Mouse (Mus musculus) CH12.LX (cell line): ENCODE measurements around the gene Mrln. TPM values are rescaled to one million over a fixed set of nuclear protein-coding genes. Genes with fewer than 3 reads are reported as not detected.

ENCODE experiments used
- DNase-seq: peaks from one replicate; pipeline ENCODE4 v3.0.0-alpha.2; 2013; ENCODE audit errors: extremely low read depth
- H3K27ac ChIP-seq: 2 replicates; pipeline ENCODE4 v1.5.1; 2012; ENCODE audit warnings: low read depth, mild to moderate bottlenecking, control low read depth, moderate library complexity; ENCODE audit not compliant: insufficient read depth
- H3K27me3 ChIP-seq: replicated peaks from 2 replicates; pipeline ENCODE3; 2012; ENCODE audit warnings: inconsistent platforms
- H3K36me3 ChIP-seq, 2 experiments: replicated peaks in 1 of 2; 2 replicates each; pipeline versions ENCODE3 to v1.6.1; 2012; ENCODE audit warnings: inconsistent platforms in 1 of 2, low read length in 1 of 2, mild to moderate bottlenecking in 1 of 2, mixed read lengths in 1 of 2, moderate library complexity in 1 of 2; ENCODE audit not compliant: control insufficient read depth in 1 of 2, insufficient read depth in 1 of 2
- H3K4me1 ChIP-seq, 2 experiments: 2 replicates each; pipeline ENCODE4 v1.6.1; 2012; ENCODE audit warnings: inconsistent platforms in 1 of 2, moderate library complexity in 1 of 2; ENCODE audit not compliant: insufficient read depth in 2 of 2, control insufficient read depth in 1 of 2
- H3K4me2 ChIP-seq: 2 replicates; pipeline ENCODE4 v1.6.1; 2012; ENCODE audit warnings: low read depth, mild to moderate bottlenecking, control low read depth; ENCODE audit not compliant: poor library complexity, insufficient read depth, severe bottlenecking
- H3K4me3 ChIP-seq, 3 experiments: fragments of 150-350 bp in 1 of 3; sonication (generic) in 1 of 3; replicated peaks in 1 of 3; 2 replicates each; pipeline versions ENCODE3 to v1.5.1; 2011 to 2012; ENCODE audit warnings: low read depth in 2 of 3, low read length in 2 of 3, mild to moderate bottlenecking in 2 of 3, moderate library complexity in 2 of 3, control low read depth in 1 of 3, improper control_type of control experiment in 1 of 3, inconsistent platforms in 1 of 3, mixed read lengths in 1 of 3; ENCODE audit not compliant: poor library complexity in 1 of 3
- H3K79me2 ChIP-seq: replicated peaks from 2 replicates; pipeline ENCODE4 v1.6.1; 2012; ENCODE audit warnings: mild to moderate bottlenecking, moderate library complexity; ENCODE audit not compliant: control insufficient read depth, poor library complexity, insufficient read depth, severe bottlenecking; ENCODE audit errors: extremely low read depth
- H3K9ac ChIP-seq: 2 replicates; pipeline ENCODE4 v1.6.1; 2012; ENCODE audit warnings: low read depth, mild to moderate bottlenecking, control low read depth, moderate library complexity; ENCODE audit not compliant: insufficient read depth
- H3K9me3 ChIP-seq: replicated peaks from 2 replicates; pipeline ENCODE3; 2012; ENCODE audit warnings: low read length, inconsistent platforms, mixed read lengths
- BHLHE40 ChIP-seq: IDR thresholded peaks from 2 replicates; pipeline ENCODE4 v1.6.1; 2011; ENCODE audit warnings: mild to moderate bottlenecking, low read depth, low read length, improper control_type of control experiment
- CHD1 ChIP-seq: IDR thresholded peaks from 2 replicates; pipeline ENCODE4 v1.6.1; 2012; ENCODE audit warnings: low read depth, low read length, improper control_type of control experiment, inconsistent platforms
- CHD2 ChIP-seq: IDR thresholded peaks from 2 replicates; pipeline ENCODE4 v1.6.1; 2011; ENCODE audit warnings: low read length, improper control_type of control experiment
- ELF1 ChIP-seq: IDR thresholded peaks from 2 replicates; pipeline ENCODE4 v1.6.1; 2014; ENCODE audit warnings: low read depth, mild to moderate bottlenecking, inconsistent platforms, low read length, improper control_type of control experiment
- EP300 ChIP-seq: IDR thresholded peaks from 2 replicates; pipeline ENCODE4 v1.6.1; 2011; ENCODE audit warnings: low read length, improper control_type of control experiment
- ETS1 ChIP-seq: conservative IDR thresholded peaks from 2 replicates; pipeline ENCODE4 v1.6.1; 2012; ENCODE audit warnings: low read depth, mild to moderate bottlenecking, inconsistent platforms, low read length, improper control_type of control experiment, moderate library complexity
- HCFC1 ChIP-seq: IDR thresholded peaks from 2 replicates; pipeline ENCODE4 v1.6.1; 2012; ENCODE audit warnings: low read depth, mild to moderate bottlenecking, inconsistent platforms, low read length, improper control_type of control experiment
- JUND ChIP-seq: conservative IDR thresholded peaks from 2 replicates; pipeline ENCODE4 v1.6.1; 2011; ENCODE audit warnings: low read depth, low read length, improper control_type of control experiment
- KAT2A ChIP-seq: IDR thresholded peaks from 2 replicates; pipeline ENCODE4 v1.6.1; 2012; ENCODE audit warnings: low read length, improper control_type of control experiment, inconsistent platforms; ENCODE audit not compliant: insufficient replicate concordance
- MAFK ChIP-seq: IDR thresholded peaks from 2 replicates; pipeline ENCODE4 v1.6.1; 2011; ENCODE audit warnings: low read length, improper control_type of control experiment; ENCODE audit not compliant: insufficient replicate concordance
- MAX ChIP-seq: IDR thresholded peaks from 2 replicates; pipeline ENCODE4 v1.6.1; 2011; ENCODE audit warnings: low read length, improper control_type of control experiment
- MYC ChIP-seq: IDR thresholded peaks from 2 replicates; pipeline ENCODE4 v1.6.1; 2011; ENCODE audit warnings: low read depth, mild to moderate bottlenecking, improper control_type of control experiment, low read length
- POLR2AphosphoS2 ChIP-seq: IDR thresholded peaks from 2 replicates; pipeline ENCODE4 v1.6.1; 2011; ENCODE audit warnings: low read depth, low read length, improper control_type of control experiment
- RAD21 ChIP-seq: IDR thresholded peaks from 2 replicates; pipeline ENCODE4 v1.6.1; 2011; ENCODE audit warnings: low read depth, mild to moderate bottlenecking, low read length, improper control_type of control experiment, moderate library complexity
- RCOR1 ChIP-seq: conservative IDR thresholded peaks from 2 replicates; pipeline ENCODE4 v1.6.1; 2012; ENCODE audit warnings: low read depth, mild to moderate bottlenecking, inconsistent platforms, low read length, improper control_type of control experiment
- SIN3A ChIP-seq: IDR thresholded peaks from 2 replicates; pipeline ENCODE4 v1.6.1; 2012; ENCODE audit warnings: low read length, improper control_type of control experiment, inconsistent platforms
- UBTF ChIP-seq: IDR thresholded peaks from 2 replicates; pipeline ENCODE4 v1.6.1; 2012; ENCODE audit warnings: low read depth, mild to moderate bottlenecking, inconsistent platforms, low read length, improper control_type of control experiment, moderate library complexity
- USF1 ChIP-seq: IDR thresholded peaks from 2 replicates; pipeline ENCODE4 v1.6.1; 2014; ENCODE audit warnings: low read depth, mild to moderate bottlenecking, inconsistent platforms, low read length, improper control_type of control experiment
- ZMIZ1 ChIP-seq: IDR thresholded peaks from 2 replicates; pipeline ENCODE4 v1.6.1; 2012; ENCODE audit warnings: low read depth, mild to moderate bottlenecking, inconsistent platforms, low read length, improper control_type of control experiment
- ZNF384 ChIP-seq: IDR thresholded peaks from 2 replicates; pipeline ENCODE4 v1.6.1; 2012; ENCODE audit warnings: low read depth, low read length, improper control_type of control experiment, inconsistent platforms
- dilution Hi-C: fragments of 300-500 bp; cut with MboI; formaldehyde crosslinking; loops from 2 replicates; pipeline ENCODE4 v1.14.3; 2020; ENCODE audit warnings: low sequenced_read_pairs; ENCODE audit not compliant: extremely low pct_unique_long_range_greater_than_20kb, extremely low pct_ligation_motif_present
- in situ Hi-C: fragments of 300-500 bp; cut with MboI; formaldehyde crosslinking; loops from 3 replicates; pipeline ENCODE4 v1.14.3; 2019; ENCODE audit warnings: low sequenced_read_pairs, low pct_ligation_motif_present, low pct_unique_long_range_greater_than_20kb, mixed read lengths
- polyA plus RNA-seq: library from polyadenylated mRNA; unstranded; fragments of >175 nt; gene quantifications from 2 replicates; pipeline ENCODE4 v1.2.1, GENCODE M21; 2012; ENCODE audit warnings: low read depth; ENCODE audit not compliant: insufficient read length
- total RNA-seq, 2 experiments: library from RNA; depleted of rRNA; stranded (reverse); fragments of 300-350 nt in 1 of 2; fragments of >200 nt in 1 of 2; gene quantifications; 2 replicates each; pipeline ENCODE4 v1.2.3; 2012 to 2014

Gene Mrln
- total and polyA plus RNA-seq, 3 experiments = not detected

DNA sequence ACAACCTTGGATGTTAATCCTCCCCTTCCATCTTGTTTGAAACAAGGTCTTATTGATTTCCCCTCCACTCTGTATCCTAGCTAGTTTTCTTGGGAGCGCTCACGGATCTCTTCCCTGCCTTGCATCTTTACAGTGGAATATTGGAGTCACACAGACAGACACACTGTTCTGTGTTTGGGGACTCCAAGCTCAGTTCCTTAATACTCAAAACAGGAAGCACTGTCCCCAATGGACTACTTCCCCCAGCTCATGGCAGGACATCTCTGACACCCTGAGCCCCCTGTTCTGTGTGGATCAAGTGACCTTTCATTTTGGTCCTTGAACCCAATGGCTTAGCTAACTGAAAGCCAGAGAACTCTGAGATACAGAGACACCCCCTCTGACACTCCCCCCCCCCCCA, 6.9 kb upstream of the Mrln start:
- H3K9me3 ChIP-seq = no peaks in the 10 kb centered on the region
- H3K4me2 ChIP-seq = no peak overlapping the region
- no peak for DNase-seq
- dilution Hi-C loops = no loop called here
- no peak overlapping the region for H3K27ac ChIP-seq
- in situ Hi-C loops = loop anchor here (10.0 kb wide), 1 partner anchor 97 kb away; no protein-coding TSS in a partner anchor
- no peak overlapping the region for H3K9ac ChIP-seq
- peaks cover 2 to 25% of the 10 kb centered on the region in 2 experiments; a peak in 2 of 4 replicates for H3K4me1 ChIP-seq
- peaks cover 7 to 16% of the 10 kb centered on the region in 2 experiments for H3K36me3 ChIP-seq
- H3K79me2 ChIP-seq = no peaks in the 10 kb centered on the region
- no peak overlapping the region for H3K4me3 ChIP-seq
- TF ChIP-seq UBTF = no peak
- no peak for TF ChIP-seq BHLHE40
- TF ChIP-seq CHD1 = no peak
- no peak for TF ChIP-seq MYC
- TF ChIP-seq KAT2A = no peak
- TF ChIP-seq RCOR1 = no peak
- no peak for TF ChIP-seq SIN3A
- no peak for TF ChIP-seq HCFC1
- no peaks in the 10 kb centered on the region for H3K27me3 ChIP-seq

DNA sequence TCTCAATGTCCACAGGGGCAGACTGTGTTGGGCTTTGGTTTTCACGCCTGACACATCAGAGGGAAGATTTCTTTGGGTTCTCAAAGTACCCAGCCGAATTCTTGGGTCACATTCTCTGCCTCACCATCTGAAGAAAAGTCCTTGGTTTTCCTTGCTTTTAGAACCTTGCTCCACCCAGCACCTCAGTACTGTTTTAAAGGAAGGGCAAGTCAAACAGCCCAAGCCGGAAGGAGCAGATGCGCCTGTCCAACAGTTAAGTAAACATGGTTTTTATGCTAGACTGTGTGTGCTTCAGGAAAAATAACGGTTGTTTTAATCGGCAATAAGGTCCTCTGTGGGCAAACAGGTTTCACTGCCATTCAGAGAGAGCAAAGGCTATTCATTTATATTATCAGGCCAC, 6.5 kb upstream of the Mrln start:
- Histone ChIP-seq H3K27ac (no peak overlapping the region), H3K9ac (no peak overlapping the region), H3K27me3 (no peaks in the 10 kb centered on the region), H3K4me1 (peaks cover 2 to 25% of the 10 kb centered on the region in 2 experiments; a peak in 2 of 4 replicates), H3K36me3 (peaks cover 4 to 13% of the 10 kb centered on the region in 2 experiments), H3K4me2 (no peak overlapping the region), H3K9me3 (no peaks in the 10 kb centered on the region), H3K4me3 (no peak overlapping the region), H3K79me2 (no peaks in the 10 kb centered on the region)
- dilution Hi-C loops = no loop called here
- no peak for DNase-seq
- in situ Hi-C loops = loop anchor here (10.0 kb wide), 1 partner anchor 97 kb away; no protein-coding TSS in a partner anchor
- TF ChIP-seq MAFK (no peak), JUND (no peak), MAX (no peak), ZMIZ1 (no peak), EP300 (no peak), CHD2 (no peak), UBTF (no peak), ZNF384 (no peak), USF1 (no peak), RAD21 (no peak), ETS1 (no peak), HCFC1 (no peak), POLR2AphosphoS2 (no peak), ELF1 (no peak), RCOR1 (no peak), KAT2A (no peak)
